Mouse (Mus musculus) heart, adult 2 months (tissue): ENCODE data around the gene Noc3l. TPM values are rescaled to one million over a fixed set of nuclear protein-coding genes. Genes with fewer than 3 reads are reported as not detected.

Source experiments
- DNase-seq, 2 experiments: peaks; one replicate each; pipeline ENCODE4 v3.0.0; 2021
- H3K27ac ChIP-seq: fragments of 200-600 bp; 2 replicates; pipeline ENCODE4 v1.8.1; 2022
- H3K27me3 ChIP-seq: fragments of 200-500 bp; 2 replicates; pipeline ENCODE4 v1.6.1; 2012; ENCODE audit warnings: mild to moderate bottlenecking, low read length, inconsistent platforms, mixed read lengths; ENCODE audit not compliant: control insufficient read depth, insufficient read depth
- H3K36me3 ChIP-seq: fragments of 200-500 bp; 2 replicates; pipeline ENCODE4 v1.6.1; 2012; ENCODE audit warnings: low read length, inconsistent platforms; ENCODE audit not compliant: control insufficient read depth, insufficient read depth
- H3K4me1 ChIP-seq: fragments of 200-500 bp; 2 replicates; pipeline ENCODE4 v1.6.1; 2011; ENCODE audit warnings: low read length; ENCODE audit not compliant: control insufficient read depth, insufficient read depth
- H3K4me3 ChIP-seq: fragments of 200-600 bp; 2 replicates; pipeline ENCODE4 v1.8.1; 2022
- H3K79me2 ChIP-seq: fragments of 200-500 bp; replicated peaks from 2 replicates; pipeline ENCODE4 v1.6.1; 2012; ENCODE audit warnings: mild to moderate bottlenecking, inconsistent platforms, low read length, moderate library complexity, mixed read lengths; ENCODE audit not compliant: control insufficient read depth, insufficient read depth
- H3K9ac ChIP-seq: fragments of 200-500 bp; 2 replicates; pipeline ENCODE4 v1.6.1; 2012; ENCODE audit warnings: low read depth, mild to moderate bottlenecking, control low read depth, inconsistent platforms, low read length, mixed read lengths
- CTCF ChIP-seq: fragments of 200-600 bp; IDR thresholded peaks from 2 replicates; pipeline ENCODE4 v1.8.1; 2022; ENCODE audit warnings: antibody characterized with exemption, mild to moderate bottlenecking, moderate library complexity
- EP300 ChIP-seq: fragments of 200-500 bp; IDR thresholded peaks from 2 replicates; pipeline ENCODE4 v1.6.1; 2011; ENCODE audit warnings: low read depth, low read length, control low read depth; ENCODE audit not compliant: insufficient read depth
- POLR2A ChIP-seq: fragments of 200-500 bp; IDR thresholded peaks from 2 replicates; pipeline ENCODE4 v1.6.1; 2011; ENCODE audit warnings: mild to moderate bottlenecking, low read depth, low read length, control low read depth; ENCODE audit not compliant: insufficient read depth
- WGBS: fragments of 180-500 bp; shearing (Covaris S2); methylation state at CpG from one replicate; pipeline ENCODE4 v1.1.7; 2018; 5-methylcytosine and 5-hydroxymethylcytosine counted together
- intact Hi-C: fragments of 180-260 bp; cut with DNase I; formaldehyde crosslinking; loops from one replicate; pipeline ENCODE4 v1.15.1; 2025
- polyA plus RNA-seq: library from polyadenylated mRNA; depleted of rRNA; stranded (reverse); fragments of >200 nt; gene quantifications from 2 replicates; pipeline ENCODE4 v1.2.3, GENCODE M21; 2012
- total RNA-seq, 2 experiments: library from RNA; stranded (reverse); gene quantifications; 2 replicates each; pipeline ENCODE4 v1.2.3; 2021

The Noc3l gene
- total and polyA plus RNA-seq, 3 experiments, result 1.8 to 7.6 (median 6.7) TPM

DNA sequence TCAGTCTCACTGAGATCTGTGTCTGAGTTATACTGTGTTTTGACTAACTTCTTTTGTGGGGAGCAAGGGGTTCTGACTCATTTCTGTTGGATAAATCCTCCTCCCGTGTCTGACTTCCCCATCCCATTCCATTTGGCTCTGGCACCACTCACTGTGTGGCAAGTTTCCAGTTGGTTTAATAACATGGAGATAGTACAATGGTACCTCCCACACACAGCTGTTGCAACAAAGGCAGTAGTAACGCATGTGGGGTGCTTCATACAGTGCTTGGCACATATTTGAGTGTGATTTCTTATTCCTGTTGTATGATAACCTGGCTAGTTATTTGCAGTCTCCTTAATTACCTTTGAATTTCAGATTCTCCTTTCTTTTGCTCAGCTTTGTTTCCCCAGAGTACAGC lies 40.2 kb downstream of the Noc3l start:
- 6% methylated on average over 2 of the region's 2 CpGs for WGBS
- Histone ChIP-seq H3K36me3 (no peaks in the 10 kb centered on the region), H3K9ac (no peak overlapping the region), H3K27ac (no peak overlapping the region), H3K4me1 (peaks cover 3% of the 10 kb centered on the region; the same call in 1 of the 2 replicates), H3K27me3 (no peaks in the 10 kb centered on the region), H3K79me2 (no peaks in the 10 kb centered on the region), H3K4me3 (no peak overlapping the region)
- intact Hi-C loops, result loop anchor here (5.0 kb wide), 2 partner anchors 212 to 302 kb away; no protein-coding TSS in a partner anchor
- no peak for TF ChIP-seq POLR2A
- DNase-seq, result peak in 1 of 2 experiments; percentile 12

DNA sequence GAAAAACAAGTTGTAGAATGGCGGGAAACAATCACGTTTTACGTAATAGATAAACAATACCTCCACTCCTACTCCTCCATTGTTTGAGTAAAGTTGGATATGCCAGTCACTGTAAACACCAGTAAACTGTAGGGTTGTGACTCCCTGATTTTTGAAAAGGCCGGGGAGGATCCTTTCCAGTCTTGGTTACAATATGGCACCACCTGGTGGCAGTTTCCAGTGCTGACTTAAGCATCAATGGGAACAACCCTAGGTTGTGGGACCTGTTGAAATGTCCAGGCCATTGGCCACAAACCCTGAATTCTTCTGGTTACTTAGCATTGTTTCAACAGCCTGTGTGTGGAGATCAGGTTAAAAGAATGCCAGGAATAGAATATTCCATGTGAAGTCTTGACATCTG lies 43.5 kb downstream of the Noc3l start:
- no peaks in the 10 kb centered on the region for H3K36me3 ChIP-seq
- H3K27ac ChIP-seq, result no peak overlapping the region
- WGBS, result 54% methylated on average over 4 of the region's 4 CpGs
- DNase-seq, result peak; percentile 12 to 45
- H3K4me1 ChIP-seq, result 0 out of 2 replicates have a peak, but pooled peaks cover 1% of the 10 kb centered on the region
- TF ChIP-seq CTCF (peak; percentile 78), POLR2A (no peak)
- no peaks in the 10 kb centered on the region for H3K79me2 ChIP-seq
- H3K27me3 ChIP-seq, result no peaks in the 10 kb centered on the region
- intact Hi-C loops, result loop anchor here (2.0 to 5.0 kb wide), 3 partner anchors 208 to 351 kb away; no protein-coding TSS in a partner anchor
- H3K4me3 ChIP-seq, result no peak overlapping the region
- no peak overlapping the region for H3K9ac ChIP-seq

DNA sequence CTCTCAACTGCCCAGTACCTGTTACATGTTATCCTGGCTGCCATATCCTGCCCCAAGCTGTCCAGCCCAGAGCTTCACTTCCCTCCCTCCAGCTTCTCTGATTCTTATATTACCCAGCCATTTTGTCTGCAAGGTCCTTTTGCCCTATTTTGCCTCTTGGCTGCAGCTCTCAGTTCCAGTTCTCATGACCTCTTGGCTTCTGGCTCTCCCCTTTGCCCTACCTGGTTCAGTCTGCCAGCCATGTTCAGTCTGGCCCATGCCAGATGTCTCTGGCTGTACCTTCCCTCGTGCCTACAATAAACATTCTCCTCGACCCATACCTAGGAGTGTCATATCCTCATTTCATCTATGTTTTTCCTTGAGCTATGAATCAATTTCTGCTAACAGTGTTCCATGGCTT lies 52.7 kb downstream of the Noc3l start:
- Histone ChIP-seq H3K79me2 (no peaks in the 10 kb centered on the region), H3K36me3 (no peaks in the 10 kb centered on the region), H3K4me3 (no peak overlapping the region), H3K27ac (no peak overlapping the region), H3K9ac (no peak overlapping the region), H3K27me3 (no peaks in the 10 kb centered on the region), H3K4me1 (no peaks in the 10 kb centered on the region)
- intact Hi-C loops, result no loop called here
- 55% methylated on average over 2 of the region's 2 CpGs for WGBS
- TF ChIP-seq CTCF, result no peak
- TF ChIP-seq POLR2A, result no peak
- TF ChIP-seq EP300, result no peak
- DNase-seq, result peak in 1 of 2 experiments; percentile 11

DNA sequence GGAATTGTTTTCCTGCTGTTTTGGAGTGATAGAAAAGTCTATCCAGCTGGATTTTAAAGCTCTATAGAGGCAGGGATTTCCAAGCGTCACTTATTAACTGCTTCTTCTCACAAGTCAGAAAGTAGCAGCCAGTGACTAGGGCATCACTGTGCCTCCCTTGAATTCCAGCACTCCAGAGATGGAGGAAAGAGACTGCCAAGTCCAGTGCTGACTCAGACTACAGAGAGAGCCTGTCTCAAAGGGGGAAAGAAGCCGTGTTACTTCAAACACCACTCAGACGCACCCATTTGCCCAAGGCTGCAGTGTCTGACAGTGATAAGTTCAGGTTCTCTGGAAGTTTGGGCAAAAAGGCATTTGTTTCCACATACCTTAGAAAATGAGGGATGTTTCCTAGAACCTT lies 58.6 kb downstream of the Noc3l start:
- no peak overlapping the region for H3K4me3 ChIP-seq
- H3K27ac ChIP-seq, result no peak overlapping the region
- H3K9ac ChIP-seq, result no peak overlapping the region
- H3K4me1 ChIP-seq, result peaks cover 5% of the 10 kb centered on the region
- intact Hi-C loops, result no loop called here
- H3K36me3 ChIP-seq, result no peaks in the 10 kb centered on the region
- H3K27me3 ChIP-seq, result no peaks in the 10 kb centered on the region
- H3K79me2 ChIP-seq, result no peaks in the 10 kb centered on the region
- 55% methylated on average over 3 of the region's 3 CpGs for WGBS
- DNase-seq, result no peak
- no peak for TF ChIP-seq POLR2A
- no peak for TF ChIP-seq CTCF
- no peak for TF ChIP-seq EP300

DNA sequence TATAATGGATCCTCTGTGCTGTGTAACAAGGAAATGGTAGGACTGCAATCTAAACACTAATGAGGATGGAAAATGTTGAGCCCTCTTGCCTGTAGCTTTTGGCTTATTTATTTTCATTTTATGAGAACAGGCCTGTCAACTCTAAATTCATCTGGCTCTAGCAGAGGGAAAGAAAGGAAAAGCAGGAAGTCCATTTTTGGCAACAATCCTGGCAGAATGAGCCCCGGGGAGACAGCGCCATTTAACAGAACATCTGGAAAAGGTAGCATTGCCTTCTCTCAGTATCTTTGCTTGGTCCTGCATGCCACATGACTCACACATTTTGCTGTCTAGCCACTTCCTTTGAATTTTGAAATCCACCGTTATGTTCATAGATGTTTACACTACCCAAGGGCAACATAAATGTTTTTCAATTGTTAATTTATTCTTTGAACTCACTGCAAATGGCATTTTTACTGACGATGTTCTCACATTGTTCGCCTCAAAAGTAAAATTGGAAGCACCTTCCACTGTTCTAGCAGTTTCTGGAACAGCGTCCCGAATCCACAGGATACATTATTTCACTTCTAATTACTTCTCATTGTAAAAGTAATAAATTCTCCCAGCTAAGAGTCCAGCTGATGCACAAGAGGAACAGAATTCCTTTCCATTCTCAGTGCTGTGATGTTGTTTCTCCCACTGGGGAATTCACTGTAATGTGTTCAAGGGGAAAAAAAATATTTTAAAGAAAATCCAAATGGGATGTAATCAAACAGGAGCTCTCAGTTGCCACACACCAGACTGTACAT lies 60.2 kb downstream of the Noc3l start:
- WGBS, result 52% methylated on average over 7 of the region's 7 CpGs
- DNase-seq, result peak in 1 of 2 experiments; percentile 17
- Histone ChIP-seq H3K4me3 (no peak overlapping the region), H3K36me3 (no peaks in the 10 kb centered on the region), H3K4me1 (peaks cover 5% of the 10 kb centered on the region), H3K9ac (no peak overlapping the region), H3K79me2 (no peaks in the 10 kb centered on the region), H3K27ac (peak overlapping the region; percentile 60), H3K27me3 (no peaks in the 10 kb centered on the region)
- no peak for TF ChIP-seq EP300
- no peak for TF ChIP-seq CTCF
- no peak for TF ChIP-seq POLR2A
- intact Hi-C loops, result no loop called here

DNA sequence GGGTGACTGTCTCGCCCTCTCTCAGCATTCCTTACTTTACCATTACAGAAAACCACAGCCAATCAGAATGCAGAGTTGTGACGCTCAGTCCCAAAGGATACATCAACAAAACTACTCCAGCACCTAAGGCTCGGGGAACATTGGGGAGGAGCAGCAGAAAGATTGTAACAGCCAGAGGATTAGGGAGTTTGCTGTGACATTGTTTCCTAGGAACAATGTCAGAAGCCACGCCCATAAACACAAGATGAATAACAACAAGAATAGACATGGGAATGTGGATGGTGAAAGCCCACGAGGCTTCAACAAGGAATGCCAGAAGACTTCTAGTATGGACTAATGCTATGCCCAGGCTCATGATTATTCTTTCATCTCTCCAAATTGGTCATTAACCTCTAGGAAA lies 61.0 kb downstream of the Noc3l start:
- Histone ChIP-seq H3K4me3 (no peak overlapping the region), H3K27me3 (no peaks in the 10 kb centered on the region), H3K9ac (no peak overlapping the region), H3K4me1 (peaks cover 5% of the 10 kb centered on the region), H3K79me2 (no peaks in the 10 kb centered on the region), H3K36me3 (no peaks in the 10 kb centered on the region), H3K27ac (no peak overlapping the region)
- no peak for DNase-seq
- intact Hi-C loops, result no loop called here
- 58% methylated on average over 5 of the region's 5 CpGs for WGBS
- TF ChIP-seq CTCF (no peak), POLR2A (no peak), EP300 (no peak)
